Mouse (Mus musculus) embryonic facial prominence, embryonic 14.5 days (tissue): ENCODE measurements around the gene Smarcd1. TPM values are rescaled to one million over a fixed set of nuclear protein-coding genes. Genes with fewer than 3 reads are reported as not detected.

Experiments
- ATAC-seq: fragments of 200-750 bp; cut with Nextera tagmentation; 2 replicates; pipeline ENCODE4 v1.8.0; 2017; ENCODE audit warnings: low read depth, moderate number of reproducible peaks, moderate TSS enrichment
- DNase-seq: peaks from one replicate; pipeline ENCODE4 v3.0.0-alpha.2; 2015; ENCODE audit warnings: low spot score
- H3K27ac ChIP-seq: fragments of 300-500 bp; sonication (generic); replicated peaks from 2 replicates; pipeline ENCODE4 v1.5.1; 2014; ENCODE audit warnings: low read depth, mild to moderate bottlenecking, low read length, moderate library complexity
- H3K27me3 ChIP-seq: fragments of 300-500 bp; sonication (generic); replicated peaks from 2 replicates; pipeline ENCODE4 v1.6.1; 2014; ENCODE audit warnings: low read length; ENCODE audit not compliant: control insufficient read depth, insufficient read depth
- H3K36me3 ChIP-seq: fragments of 300-500 bp; sonication (generic); 2 replicates; pipeline ENCODE4 v1.6.1; 2014; ENCODE audit warnings: low read length, mixed read lengths; ENCODE audit not compliant: control insufficient read depth, insufficient read depth
- H3K4me1 ChIP-seq: fragments of 300-500 bp; sonication (generic); 2 replicates; pipeline ENCODE4 v1.6.1; 2014; ENCODE audit warnings: antibody characterized with exemption, low read length; ENCODE audit not compliant: control insufficient read depth, insufficient read depth
- H3K4me2 ChIP-seq: fragments of 300-500 bp; sonication (generic); 2 replicates; pipeline ENCODE4 v1.6.1; 2014; ENCODE audit warnings: low read depth, mild to moderate bottlenecking, low read length, moderate library complexity, mixed read lengths
- H3K4me3 ChIP-seq: fragments of 300-500 bp; sonication (generic); 2 replicates; pipeline ENCODE4 v1.5.1; 2014; ENCODE audit warnings: low read depth, mild to moderate bottlenecking, low read length
- H3K9ac ChIP-seq: fragments of 300-500 bp; sonication (generic); 2 replicates; pipeline ENCODE4 v1.6.1; 2014; ENCODE audit warnings: low read depth, mild to moderate bottlenecking, low read length, moderate library complexity, mixed read lengths
- H3K9me3 ChIP-seq: fragments of 300-500 bp; sonication (generic); 2 replicates; pipeline ENCODE4 v1.6.1; 2016; ENCODE audit warnings: low read length; ENCODE audit not compliant: control insufficient read depth
- WGBS: fragments of 180-500 bp; shearing (Covaris S2); extraction: QIAGEN DNeasy Blood & Tissue Kit; methylation state at CpG from one replicate; pipeline ENCODE4 v1.1.7; 2014; 5-methylcytosine and 5-hydroxymethylcytosine counted together
- polyA plus RNA-seq: library from polyadenylated mRNA; unstranded; fragments of >200 nt; fragmentation: Nextera tagmentation; extraction: Ambion mirVana; gene quantifications from 2 replicates; pipeline ENCODE4 v1.2.1, GENCODE M21; 2014

The Smarcd1 gene
- polyA plus RNA-seq, 1 experiment from 2014 or later, result 27.9 TPM

DNA sequence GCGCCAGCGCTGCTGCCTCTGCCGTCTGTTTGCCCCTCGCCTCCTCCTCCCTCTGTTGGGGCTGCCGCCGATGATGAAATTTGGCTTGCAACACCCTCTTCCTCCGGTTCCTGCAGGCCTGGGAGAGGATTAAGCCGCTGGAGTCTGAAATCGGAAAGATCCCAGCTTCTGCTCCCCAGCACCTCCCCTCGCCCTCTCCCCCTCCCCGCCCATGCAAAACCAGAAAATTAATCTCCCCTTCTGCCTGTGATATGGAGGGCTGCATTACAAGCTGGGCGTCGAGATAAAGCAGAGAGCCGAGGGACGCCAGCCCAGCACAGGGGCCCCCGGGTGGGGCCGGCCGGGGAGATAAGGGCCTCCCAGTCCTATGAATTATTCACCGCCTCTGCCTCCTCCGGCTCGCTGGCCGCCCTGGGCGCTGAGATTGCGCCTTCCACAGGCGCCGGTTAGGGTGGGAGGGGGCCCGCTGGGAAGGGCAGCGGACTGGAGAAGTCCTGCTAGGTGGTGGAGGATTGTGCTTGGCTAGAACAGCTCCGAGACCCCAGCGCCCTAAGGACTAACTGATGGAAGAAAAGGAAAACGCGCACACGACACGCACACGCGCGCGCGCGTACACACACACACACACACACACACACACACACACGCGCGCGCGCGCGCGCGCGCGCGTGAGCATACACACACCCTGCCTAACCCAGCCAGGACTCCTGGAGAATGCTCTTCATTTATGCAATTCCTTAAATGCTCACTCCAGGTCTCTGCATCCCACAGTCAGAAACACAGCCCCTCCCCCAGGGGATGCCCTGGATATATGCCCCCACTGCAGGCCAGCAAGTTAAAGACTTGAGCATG lies 37.1 kb upstream of the Smarcd1 start:
- under 1% methylated on average over 44 of the region's 52 CpGs for WGBS
- Histone ChIP-seq H3K4me3 (peak overlapping the region; percentile 43), H3K9me3 (no peaks in the 10 kb centered on the region), H3K9ac (peak overlapping the region; percentile 58), H3K27me3 (peaks cover 40% of the 10 kb centered on the region), H3K4me2 (peak overlapping the region; percentile 79), H3K4me1 (peaks cover 7% of the 10 kb centered on the region), H3K36me3 (no peaks in the 10 kb centered on the region), H3K27ac (peak overlapping the region; percentile 3; the same call in 1 of the 2 replicates)
- ATAC-seq (peak; percentile 61), DNase-seq (peak; percentile 86)

DNA sequence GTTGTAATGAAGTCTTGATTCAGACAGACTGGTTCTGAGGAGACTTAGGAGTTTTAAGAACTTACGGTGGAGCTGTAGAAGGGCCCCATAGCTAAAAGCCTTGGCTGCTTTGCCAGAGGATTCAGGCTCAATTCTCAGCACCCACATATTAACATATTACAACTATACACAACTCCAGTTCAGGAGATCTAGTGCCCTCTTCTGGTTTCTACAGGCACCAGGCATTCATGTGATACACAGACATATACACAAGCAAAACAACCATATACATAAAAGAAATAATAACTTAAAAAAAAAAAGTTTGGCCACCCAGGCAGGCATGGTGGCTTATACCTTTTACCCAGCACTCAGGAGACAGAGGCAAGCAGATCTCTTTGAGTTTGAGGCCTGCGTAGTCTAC lies 34.4 kb upstream of the Smarcd1 start:
- H3K9ac ChIP-seq, result no peak overlapping the region
- no peak overlapping the region for H3K4me2 ChIP-seq
- H3K4me3 ChIP-seq, result no peak overlapping the region
- DNase-seq (no peak), ATAC-seq (no peak)
- no peak overlapping the region for H3K27ac ChIP-seq
- no peaks in the 10 kb centered on the region for H3K36me3 ChIP-seq
- H3K27me3 ChIP-seq, result peaks cover 62% of the 10 kb centered on the region
- WGBS, result 100% methylated on average over 2 of the region's 2 CpGs
- H3K4me1 ChIP-seq, result peaks cover 7% of the 10 kb centered on the region
- H3K9me3 ChIP-seq, result no peaks in the 10 kb centered on the region

DNA sequence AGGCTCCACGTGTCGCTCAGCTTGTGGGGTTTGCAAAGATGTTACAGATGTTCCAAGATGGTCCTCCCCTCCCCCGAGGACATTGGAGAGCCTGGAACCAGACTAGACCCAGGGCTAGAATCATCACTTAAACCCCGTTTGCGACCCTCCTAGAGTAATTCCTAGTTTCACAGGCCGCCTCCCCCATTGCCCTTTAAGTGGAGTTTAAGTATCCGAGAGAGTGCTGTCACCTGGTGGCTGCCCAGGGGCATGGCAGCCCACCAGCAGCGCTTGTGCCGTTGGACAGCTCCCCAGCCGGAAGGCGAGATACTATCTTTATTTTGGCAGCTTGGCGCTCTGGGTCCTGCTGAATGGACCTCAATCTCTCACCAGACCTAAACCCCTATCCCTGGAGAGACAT lies 33.0 kb upstream of the Smarcd1 start:
- DNase-seq (peak; percentile 89), ATAC-seq (no peak)
- Histone ChIP-seq H3K4me3 (no peak overlapping the region), H3K4me1 (peaks cover 6% of the 10 kb centered on the region), H3K27ac (no peak overlapping the region), H3K36me3 (no peaks in the 10 kb centered on the region), H3K4me2 (no peak overlapping the region; the same call in 1 of the 2 replicates), H3K9ac (no peak overlapping the region), H3K9me3 (no peaks in the 10 kb centered on the region), H3K27me3 (peaks cover 67% of the 10 kb centered on the region)
- WGBS, result 1% methylated on average over 12 of the region's 12 CpGs

DNA sequence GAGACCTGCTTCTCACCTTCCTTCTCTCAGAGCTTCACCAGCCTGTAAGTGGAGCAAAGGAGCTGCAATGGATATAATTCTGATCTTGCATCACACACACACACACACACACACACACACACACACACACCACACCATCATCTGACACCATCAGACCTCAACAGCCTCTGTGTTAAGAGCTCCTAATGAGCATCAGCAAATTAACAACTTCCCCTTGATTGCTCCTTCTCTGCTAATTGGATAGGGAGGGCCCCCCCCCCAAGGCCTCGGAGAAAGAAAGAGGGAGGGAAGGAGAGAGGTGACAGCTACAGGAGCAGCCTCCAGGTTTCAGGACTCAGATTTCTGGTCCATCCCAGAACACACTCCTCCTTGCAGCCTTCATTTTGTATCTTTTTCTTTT lies 32.5 kb upstream of the Smarcd1 start:
- no peak for DNase-seq
- H3K27ac ChIP-seq, result no peak overlapping the region
- 0% methylated on average over 1 of the region's 1 CpGs for WGBS
- no peak overlapping the region for H3K9ac ChIP-seq
- no peaks in the 10 kb centered on the region for H3K9me3 ChIP-seq
- H3K4me1 ChIP-seq, result peaks cover under 1% of the 10 kb centered on the region; the same call in 1 of the 2 replicates
- no peak overlapping the region for H3K4me3 ChIP-seq
- H3K27me3 ChIP-seq, result peaks cover 64% of the 10 kb centered on the region
- 0 out of 2 replicates have a peak overlapping the region, but pooled peaks have one; percentile 98 for H3K4me2 ChIP-seq
- ATAC-seq, result no peak
- no peaks in the 10 kb centered on the region for H3K36me3 ChIP-seq

DNA sequence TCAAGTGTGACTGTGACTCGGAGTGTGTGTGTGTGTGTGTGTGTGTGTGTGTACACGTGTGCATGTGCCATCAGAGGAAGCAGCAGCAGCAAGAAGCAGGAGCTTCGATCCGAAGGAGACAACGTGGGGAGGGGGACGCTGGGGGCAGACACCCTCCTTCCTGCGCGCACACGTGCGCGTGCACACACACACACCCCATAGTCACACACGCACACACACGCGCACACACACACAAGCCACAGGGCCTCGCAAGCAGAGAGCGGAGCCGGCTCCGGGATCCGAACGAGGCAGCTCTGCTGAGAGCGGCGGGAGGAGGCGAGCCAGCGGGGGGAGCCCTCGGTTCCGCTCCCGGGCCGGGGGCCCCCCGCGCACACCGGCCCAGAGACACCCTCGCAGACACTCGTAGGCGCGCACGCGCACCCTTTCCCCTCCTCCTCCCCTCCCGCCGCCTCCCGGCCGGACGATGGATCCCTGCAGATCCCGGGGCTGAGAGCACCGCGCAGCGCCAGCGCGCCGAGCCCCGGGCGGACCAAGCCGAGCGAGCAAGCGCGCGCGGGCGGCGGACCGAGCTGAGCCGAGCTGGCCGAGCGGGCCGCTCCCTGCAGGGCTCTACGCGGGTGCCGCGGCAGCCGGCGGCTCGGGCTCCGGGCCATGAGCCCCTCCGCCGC lies 31.6 kb upstream of the Smarcd1 start, which contains the start of gene Asic1:
Gene Asic1 (plus strand): TSS at position 215 of the 668 bp plus-strand sequence.
- H3K27me3 ChIP-seq, result peaks cover 61% of the 10 kb centered on the region
- peak; percentile 71 for DNase-seq

DNA sequence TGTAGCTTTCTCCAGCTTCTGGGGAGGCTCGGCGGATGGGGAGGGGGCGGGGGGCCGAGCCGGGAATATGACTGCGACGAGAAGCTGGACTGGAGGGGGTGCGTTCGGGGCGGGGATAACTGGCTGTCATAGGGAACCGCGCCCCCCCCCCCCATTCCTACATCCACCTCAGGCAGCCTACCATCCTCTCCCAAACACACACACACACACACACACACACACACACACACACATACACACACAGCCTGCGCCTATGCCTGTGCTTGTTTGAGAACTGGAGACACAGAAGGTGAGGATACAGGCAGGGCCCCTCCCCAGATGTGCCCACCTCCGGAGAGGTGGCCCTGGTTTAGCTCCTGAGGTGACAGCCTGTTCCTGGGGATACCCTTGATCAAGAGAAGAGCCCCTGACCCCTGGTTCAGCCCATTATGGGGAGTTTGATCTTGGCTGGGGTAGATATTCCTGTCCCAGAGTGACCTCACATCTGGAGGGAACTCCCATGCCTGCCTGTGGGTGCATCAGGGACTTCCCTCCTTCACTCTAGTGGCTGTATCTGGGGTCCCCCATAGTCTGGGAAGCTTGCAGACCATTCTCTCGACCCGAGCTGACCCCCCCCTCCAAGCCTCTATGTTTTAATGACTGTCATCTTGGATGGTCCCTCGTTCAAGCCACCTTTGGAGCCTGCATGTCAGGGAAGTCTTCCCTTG lies 30.8 kb upstream of the Smarcd1 start:
- H3K4me1 ChIP-seq, result no peaks in the 10 kb centered on the region
- H3K4me3 ChIP-seq, result peak overlapping the region; percentile 65
- DNase-seq, result no peak
- H3K36me3 ChIP-seq, result no peaks in the 10 kb centered on the region
- H3K27ac ChIP-seq, result no peak overlapping the region
- H3K4me2 ChIP-seq, result peak overlapping the region; percentile 98
- no peaks in the 10 kb centered on the region for H3K9me3 ChIP-seq
- H3K9ac ChIP-seq, result peak overlapping the region; percentile 67
- peaks cover 52% of the 10 kb centered on the region for H3K27me3 ChIP-seq
- ATAC-seq, result 0 out of 2 replicates have a peak, but pooled peaks have one; percentile 9
- 11% methylated on average over 13 of the region's 17 CpGs for WGBS

More for the DNA sequence above, 31.6 kb upstream of the Smarcd1 start, which contains the start of gene Asic1:
- peak within 1 kb of the TSS; percentile 65 for H3K4me3 ChIP-seq
- H3K4me1 ChIP-seq, result no peaks in the 10 kb centered on the region
- ATAC-seq, result peak; percentile 84
- H3K36me3 ChIP-seq, result no peaks in the 10 kb centered on the region
- H3K9ac ChIP-seq, result peak within 1 kb of the TSS; percentile 67
- H3K4me2 ChIP-seq, result peak within 1 kb of the TSS; percentile 98
- 2% methylated on average over 13 of the region's 74 CpGs for WGBS
- no peak within 1 kb of the TSS for H3K27ac ChIP-seq
- H3K9me3 ChIP-seq, result no peaks in the 10 kb centered on the region

DNA sequence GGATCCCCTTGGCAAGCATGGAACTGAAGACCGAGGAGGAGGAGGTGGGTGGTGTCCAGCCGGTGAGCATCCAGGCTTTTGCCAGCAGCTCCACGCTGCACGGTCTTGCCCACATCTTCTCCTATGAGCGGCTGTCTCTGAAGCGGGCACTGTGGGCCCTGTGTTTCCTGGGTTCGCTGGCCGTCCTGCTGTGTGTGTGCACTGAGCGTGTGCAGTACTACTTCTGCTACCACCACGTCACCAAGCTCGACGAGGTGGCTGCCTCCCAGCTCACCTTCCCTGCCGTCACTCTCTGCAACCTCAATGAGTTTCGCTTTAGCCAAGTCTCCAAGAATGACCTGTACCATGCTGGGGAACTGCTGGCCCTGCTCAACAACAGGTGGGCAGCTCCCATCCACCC lies 30.1 kb upstream of the Smarcd1 start:
- no peaks in the 10 kb centered on the region for H3K4me1 ChIP-seq
- H3K36me3 ChIP-seq, result no peaks in the 10 kb centered on the region
- ATAC-seq (no peak), DNase-seq (no peak)
- peaks cover 46% of the 10 kb centered on the region for H3K27me3 ChIP-seq
- no peak overlapping the region for H3K4me2 ChIP-seq
- no peaks in the 10 kb centered on the region for H3K9me3 ChIP-seq
- WGBS, result 74% methylated on average over 14 of the region's 14 CpGs
- H3K27ac ChIP-seq, result no peak overlapping the region
- no peak overlapping the region for H3K4me3 ChIP-seq
- H3K9ac ChIP-seq, result no peak overlapping the region

DNA sequence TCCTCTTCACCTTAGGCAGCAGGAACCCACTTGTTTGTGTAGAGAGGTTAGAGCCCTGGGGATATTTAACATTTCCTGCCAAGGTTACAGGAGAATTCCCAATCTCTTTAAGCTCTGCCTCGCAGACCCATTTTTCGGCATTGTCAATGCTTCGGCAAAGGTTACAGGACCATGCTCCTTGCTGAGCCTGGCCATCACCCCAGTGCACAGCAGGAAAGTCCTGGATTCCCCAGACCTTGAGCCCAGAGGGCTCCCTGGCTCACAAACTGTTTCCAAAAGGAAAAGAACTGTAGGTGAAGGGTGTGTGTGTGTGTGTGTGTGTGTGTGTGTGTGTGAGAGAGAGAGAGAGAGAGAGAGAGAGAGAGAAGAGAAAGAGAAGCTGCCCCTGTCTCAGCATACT lies 27.1 kb upstream of the Smarcd1 start:
- ATAC-seq, result no peak
- Histone ChIP-seq H3K36me3 (no peaks in the 10 kb centered on the region), H3K9ac (no peak overlapping the region), H3K27ac (no peak overlapping the region), H3K4me3 (no peak overlapping the region), H3K9me3 (no peaks in the 10 kb centered on the region), H3K27me3 (peaks cover 33% of the 10 kb centered on the region), H3K4me1 (no peaks in the 10 kb centered on the region), H3K4me2 (no peak overlapping the region)
- DNase-seq, result no peak
- 71% methylated on average over 3 of the region's 3 CpGs for WGBS
